Mouse (Mus musculus) megakaryocyte, embryonic 14.5 days (primary cell): ENCODE measurements at regions not wholly inside any gene's neighbourhood (a gene's known extent, or its start where the extent isn't known, plus 50 kb on each side); places are given as distances from the start of the nearest gene placed in this dataset.

ENCODE experiments used
- FLI1 ChIP-seq: IDR thresholded peaks from 2 replicates; pipeline ENCODE4 v1.6.1; 2012; ENCODE audit warnings: low read length, inconsistent platforms, mixed read lengths
- GATA1 ChIP-seq: IDR thresholded peaks from 3 replicates; pipeline ENCODE4 v1.6.1; 2012; ENCODE audit warnings: mixed read lengths, low read length, inconsistent platforms, borderline replicate concordance

- no peak for TF ChIP-seq GATA1
- no peak for TF ChIP-seq FLI1
Observed at GRCm38 (mm10) chr13:35515291-35515690, 144.3 kb upstream of the Cdyl start.
